Mouse (Mus musculus) ES-Bruce4 (cell line): ENCODE measurements around the gene Kir3dl1. TPM values are rescaled to one million over a fixed set of nuclear protein-coding genes. Genes with fewer than 3 reads are reported as not detected.
"Not testable (repeated sequence)": the region's sequence is repeated elsewhere in the genome, so short reads cannot be mapped to it uniquely, and the experiment has no call there.

Experiments used
- H3K27ac ChIP-seq: 2 replicates; pipeline ENCODE4 v1.5.1; 2012; ENCODE audit warnings: low read length, inconsistent platforms; ENCODE audit not compliant: insufficient read depth
- H3K27me3 ChIP-seq: 2 replicates; pipeline ENCODE4 v1.6.1; 2012; ENCODE audit warnings: mild to moderate bottlenecking, low read length, inconsistent platforms; ENCODE audit not compliant: control insufficient read depth, poor library complexity, insufficient read depth, severe bottlenecking
- H3K36me3 ChIP-seq: 2 replicates; pipeline ENCODE4 v1.6.1; 2012; ENCODE audit warnings: inconsistent platforms, mild to moderate bottlenecking, low read length, moderate library complexity; ENCODE audit not compliant: control insufficient read depth, poor library complexity, insufficient read depth, severe bottlenecking
- H3K4me1 ChIP-seq: one replicate; pipeline ENCODE4 v1.8.1; 2011; ENCODE audit warnings: low read length; ENCODE audit not compliant: control insufficient read depth, insufficient read depth
- H3K4me3 ChIP-seq: 2 replicates; pipeline ENCODE4 v1.5.1; 2011; ENCODE audit warnings: low read depth, mild to moderate bottlenecking, low read length
- H3K9ac ChIP-seq: 2 replicates; pipeline ENCODE4 v1.6.1; 2012; ENCODE audit warnings: low read depth, mild to moderate bottlenecking, inconsistent platforms; ENCODE audit not compliant: poor library complexity, severe bottlenecking
- H3K9me3 ChIP-seq: replicated peaks from 2 replicates; pipeline ENCODE4 v1.6.1; 2012; ENCODE audit warnings: mild to moderate bottlenecking, low read length, inconsistent platforms; ENCODE audit not compliant: control insufficient read depth, poor library complexity, insufficient read depth, severe bottlenecking
- polyA plus RNA-seq: library from polyadenylated mRNA; stranded (reverse); fragments of >200 nt; gene quantifications from 2 replicates; pipeline ENCODE4 v1.2.4, GENCODE M21; 2011; ENCODE audit warnings: low read depth; ENCODE audit not compliant: missing spikeins, insufficient read depth, insufficient read length

Gene Kir3dl1
- not detected in 2 replicates for polyA plus RNA-seq

GRCm38 (mm10) chrX:136517699-136518098 lies at the start of gene Kir3dl1:
Kir3dl1 (plus strand) TSS chrX:136517999.
- not testable (repeated sequence) for H3K27ac ChIP-seq, H3K9ac ChIP-seq, H3K27me3 ChIP-seq, H3K4me1 ChIP-seq, H3K36me3 ChIP-seq, H3K4me3 ChIP-seq, H3K9me3 ChIP-seq

DNA sequence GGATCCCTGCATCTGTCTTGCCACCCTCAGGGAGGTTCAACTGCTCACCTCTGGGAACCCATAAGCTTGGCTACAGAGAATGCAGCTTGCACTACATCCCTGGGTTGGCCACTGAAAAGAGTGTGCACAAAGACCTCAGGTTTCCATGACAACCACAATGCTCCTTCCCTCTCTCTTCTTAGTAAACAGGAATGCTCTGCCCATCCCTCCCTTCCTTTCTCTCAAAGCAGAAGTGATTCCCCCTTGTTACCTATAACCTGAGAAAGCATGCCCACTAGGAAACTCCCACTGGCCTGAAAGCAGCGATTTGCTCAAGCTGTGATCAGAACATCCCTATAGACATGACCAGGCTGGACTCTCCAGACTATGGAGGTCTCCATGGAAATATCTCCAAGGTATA lies 26.2 kb downstream of the Kir3dl1 start, which contains the start of gene Kir3dl2:
Gene Kir3dl2 (minus strand): TSS at position 101 of the 400 bp plus-strand sequence.
- H3K27ac ChIP-seq, H3K9me3 ChIP-seq, H3K27me3 ChIP-seq, H3K36me3 ChIP-seq, H3K4me3 ChIP-seq, H3K4me1 ChIP-seq, H3K9ac ChIP-seq: not testable (repeated sequence)

- H3K27ac ChIP-seq, H3K9ac ChIP-seq, H3K27me3 ChIP-seq, H3K9me3 ChIP-seq, H3K36me3 ChIP-seq, H3K4me1 ChIP-seq, H3K4me3 ChIP-seq: not testable (repeated sequence)
These were observed 51.3 kb downstream of the Kir3dl1 start for GRCm38 (mm10) chrX:136569094-136569493.

Other genes starting within 250 kb of the Kir3dl1 start
- gene Bex3, start 247.7 kb upstream of the Kir3dl1 start, polyA plus RNA-seq, result 569 and 632 TPM in 2 replicates
- gene Kir3dl2, start 26.1 kb downstream of the Kir3dl1 start, polyA plus RNA-seq, result not detected in 2 replicates
- gene Tceal3, start 72.8 kb downstream of the Kir3dl1 start, polyA plus RNA-seq, result 1.3 TPM in 1 of 2 replicates, not detected in the other
- gene Tceal1, start 190.0 kb downstream of the Kir3dl1 start, polyA plus RNA-seq, result 2.4 and 3.1 TPM in 2 replicates
- gene Morf4l2, start 225.7 kb downstream of the Kir3dl1 start, polyA plus RNA-seq, result 791 and 797 TPM in 2 replicates